ENCODE assay signal across 25 mouse cellular contexts in genomic region chr11:7184420-7184819, GRCm38 (mm10). TPM values are rescaled to one million over a fixed set of nuclear protein-coding genes. Genes with fewer than 3 reads are reported as not detected.
"Had no signal": no experiment of that assay in that cellular context is flagged by ENCODE, and none has a peak within 500 bp of the region (broad histone marks: within the 10 kb centered on the region; RNA-seq: fewer than 3 reads in every experiment).

No protein-coding gene starts in this region.

- H3K27ac ChIP-seq: liver, embryonic 14.5 days; midbrain, embryonic 12.5 days; neural tube, embryonic 13.5 days; neural tube, embryonic 15.5 days; stomach, embryonic 15.5 days had no signal

- ATAC-seq: midbrain, embryonic 16.5 days had no signal

- H3K9me3 ChIP-seq: midbrain, embryonic 12.5 days; neural tube, embryonic 13.5 days; neural tube, embryonic 15.5 days; stomach, embryonic 15.5 days had no signal

- H3K4me1 ChIP-seq: neural tube, embryonic 15.5 days; stomach, embryonic 15.5 days had no signal

- H3K4me2 ChIP-seq: lung, embryonic 14.5 days; midbrain, embryonic 12.5 days; neural tube, embryonic 13.5 days; neural tube, embryonic 15.5 days; stomach, embryonic 15.5 days had no signal

- DNase-seq: lung, adult 18-20 months; lung, embryonic 14.5 days; lung, postnatal 10 days; midbrain, embryonic 14.5 days; retina, postnatal 1 day; right cerebral cortex, adult 18-20 months; right cerebral cortex, postnatal 25 days; right cerebral cortex, postnatal 4 days; spleen, adult 18-20 months; thymus, adult 2 months; thymus, postnatal 25 days; thymus, postnatal 4 days had no signal

- H3K27me3 ChIP-seq: neural tube, embryonic 13.5 days; neural tube, embryonic 15.5 days; stomach, embryonic 15.5 days had no signal

- H3K36me3 ChIP-seq: midbrain, embryonic 12.5 days; neural tube, embryonic 13.5 days; neural tube, embryonic 15.5 days; stomach, embryonic 15.5 days had no signal

- H3K4me3 ChIP-seq: midbrain, embryonic 12.5 days; myocyte; neural tube, embryonic 13.5 days; neural tube, embryonic 15.5 days; stomach, embryonic 15.5 days had no signal

- H3K9ac ChIP-seq: liver, embryonic 14.5 days; lung, embryonic 14.5 days; midbrain, embryonic 12.5 days; neural tube, embryonic 13.5 days; neural tube, embryonic 15.5 days; stomach, embryonic 15.5 days had no signal

RNA-seq across cellular contexts. Expression of gene Gm11985, which starts 3.9 kb away (rescaled TPM):
- total RNA-seq: megakaryocyte, adult 5-6 weeks; megakaryocyte-erythroid progenitor cell, adult 5-6 weeks had no signal
- polyA plus RNA-seq: liver, embryonic 14.5 days; liver, embryonic 16.5 days; lung, embryonic 14.5 days; midbrain, embryonic 12.5 days; midbrain, embryonic 14.5 days; midbrain, embryonic 16.5 days; myocyte; neural tube, embryonic 11.5 days; neural tube, embryonic 13.5 days; neural tube, embryonic 15.5 days; small intestine, adult 2 months; stomach, embryonic 15.5 days; thymus, adult 2 months; urinary bladder, adult 2 months had no signal

RNA-seq across cellular contexts. Expression of gene Igfbp1, which starts 13.2 kb away (rescaled TPM):
- total RNA-seq: megakaryocyte, adult 5-6 weeks; megakaryocyte-erythroid progenitor cell, adult 5-6 weeks had no signal
- polyA plus RNA-seq: myocyte; urinary bladder, adult 2 months had no signal

RNA-seq across cellular contexts. Expression of gene Igfbp3, which starts 29.3 kb away (rescaled TPM):
- total RNA-seq: megakaryocyte-erythroid progenitor cell, adult 5-6 weeks had no signal
